Mouse (Mus musculus) embryonic facial prominence, embryonic 14.5 days (tissue): ENCODE measurements at regions not wholly inside any gene's neighbourhood (a gene's known extent, or its start where the extent isn't known, plus 50 kb on each side); places are given as distances from the start of the nearest gene placed in this dataset.
"Not testable (repeated sequence)": the region's sequence is repeated elsewhere in the genome, so short reads cannot be mapped to it uniquely, and the experiment has no call there.

Experiments
- ATAC-seq: fragments of 200-750 bp; cut with Nextera tagmentation; 2 replicates; pipeline ENCODE4 v1.8.0; 2017; ENCODE audit warnings: low read depth, moderate number of reproducible peaks, moderate TSS enrichment
- DNase-seq: peaks from one replicate; pipeline ENCODE4 v3.0.0-alpha.2; 2015; ENCODE audit warnings: low spot score
- H3K27ac ChIP-seq: fragments of 300-500 bp; sonication (generic); replicated peaks from 2 replicates; pipeline ENCODE4 v1.5.1; 2014; ENCODE audit warnings: low read depth, mild to moderate bottlenecking, low read length, moderate library complexity
- H3K27me3 ChIP-seq: fragments of 300-500 bp; sonication (generic); replicated peaks from 2 replicates; pipeline ENCODE4 v1.6.1; 2014; ENCODE audit warnings: low read length; ENCODE audit not compliant: control insufficient read depth, insufficient read depth
- H3K36me3 ChIP-seq: fragments of 300-500 bp; sonication (generic); 2 replicates; pipeline ENCODE4 v1.6.1; 2014; ENCODE audit warnings: low read length, mixed read lengths; ENCODE audit not compliant: control insufficient read depth, insufficient read depth
- H3K4me1 ChIP-seq: fragments of 300-500 bp; sonication (generic); 2 replicates; pipeline ENCODE4 v1.6.1; 2014; ENCODE audit warnings: antibody characterized with exemption, low read length; ENCODE audit not compliant: control insufficient read depth, insufficient read depth
- H3K4me2 ChIP-seq: fragments of 300-500 bp; sonication (generic); 2 replicates; pipeline ENCODE4 v1.6.1; 2014; ENCODE audit warnings: low read depth, mild to moderate bottlenecking, low read length, moderate library complexity, mixed read lengths
- H3K4me3 ChIP-seq: fragments of 300-500 bp; sonication (generic); 2 replicates; pipeline ENCODE4 v1.5.1; 2014; ENCODE audit warnings: low read depth, mild to moderate bottlenecking, low read length
- H3K9ac ChIP-seq: fragments of 300-500 bp; sonication (generic); 2 replicates; pipeline ENCODE4 v1.6.1; 2014; ENCODE audit warnings: low read depth, mild to moderate bottlenecking, low read length, moderate library complexity, mixed read lengths
- H3K9me3 ChIP-seq: fragments of 300-500 bp; sonication (generic); 2 replicates; pipeline ENCODE4 v1.6.1; 2016; ENCODE audit warnings: low read length; ENCODE audit not compliant: control insufficient read depth
- WGBS: fragments of 180-500 bp; shearing (Covaris S2); extraction: QIAGEN DNeasy Blood & Tissue Kit; methylation state at CpG from one replicate; pipeline ENCODE4 v1.1.7; 2014; 5-methylcytosine and 5-hydroxymethylcytosine counted together

DNA sequence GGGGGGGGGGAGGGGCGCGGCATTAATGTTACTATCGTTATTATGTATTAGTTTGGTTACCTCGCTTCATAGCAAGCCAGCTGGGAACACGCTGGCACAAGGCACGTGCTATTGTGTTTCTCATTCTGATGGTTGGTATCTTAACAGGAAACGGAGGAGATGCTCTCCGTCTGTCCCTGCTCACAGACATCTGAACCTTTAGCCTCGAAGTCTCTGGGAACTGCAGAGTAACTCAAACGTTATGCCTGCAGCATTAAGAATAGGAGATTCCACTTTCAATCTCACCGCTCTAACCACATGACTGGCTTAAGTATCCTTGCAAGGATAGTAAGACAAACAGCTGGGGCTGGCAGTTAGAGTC is 80.0 kb downstream of the Nfkbiz start:
- no peaks in the 10 kb centered on the region; the same call in 1 of the 2 replicates for H3K4me1 ChIP-seq
- no peak overlapping the region for H3K9ac ChIP-seq
- H3K4me2 ChIP-seq: peak overlapping the region; percentile 18; the same call in 1 of the 2 replicates
- no peaks in the 10 kb centered on the region for H3K9me3 ChIP-seq
- H3K4me3 ChIP-seq: no peak overlapping the region
- no peak for DNase-seq
- ATAC-seq: no peak
- 47% methylated on average over 11 of the region's 11 CpGs for WGBS
- H3K27me3 ChIP-seq: no peaks in the 10 kb centered on the region
- H3K27ac ChIP-seq: no peak overlapping the region
- H3K36me3 ChIP-seq: no peaks in the 10 kb centered on the region

GRCm38 (mm10) chr16:55757952-55758706 is 80.6 kb downstream of the Nfkbiz start:
- Histone ChIP-seq H3K9ac (no peak overlapping the region), H3K4me1 (no peaks in the 10 kb centered on the region; the same call in 1 of the 2 replicates), H3K27ac (no peak overlapping the region; the same call in 1 of the 2 replicates), H3K4me2 (0 out of 2 replicates have a peak overlapping the region, but pooled peaks have one; percentile 18), H3K4me3 (no peak overlapping the region), H3K9me3 (no peaks in the 10 kb centered on the region), H3K36me3 (no peaks in the 10 kb centered on the region), H3K27me3 (no peaks in the 10 kb centered on the region)
- ATAC-seq: 0 out of 2 replicates have a peak, but pooled peaks have one; percentile 55
- DNase-seq: peak; percentile 24
- WGBS: 34% methylated on average over 5 of the region's 5 CpGs

- WGBS: 84% methylated on average over 3 of the region's 3 CpGs
Measured at GRCm38 (mm10) chr16:55757422-55757815, 81.3 kb downstream of the Nfkbiz start.

DNA sequence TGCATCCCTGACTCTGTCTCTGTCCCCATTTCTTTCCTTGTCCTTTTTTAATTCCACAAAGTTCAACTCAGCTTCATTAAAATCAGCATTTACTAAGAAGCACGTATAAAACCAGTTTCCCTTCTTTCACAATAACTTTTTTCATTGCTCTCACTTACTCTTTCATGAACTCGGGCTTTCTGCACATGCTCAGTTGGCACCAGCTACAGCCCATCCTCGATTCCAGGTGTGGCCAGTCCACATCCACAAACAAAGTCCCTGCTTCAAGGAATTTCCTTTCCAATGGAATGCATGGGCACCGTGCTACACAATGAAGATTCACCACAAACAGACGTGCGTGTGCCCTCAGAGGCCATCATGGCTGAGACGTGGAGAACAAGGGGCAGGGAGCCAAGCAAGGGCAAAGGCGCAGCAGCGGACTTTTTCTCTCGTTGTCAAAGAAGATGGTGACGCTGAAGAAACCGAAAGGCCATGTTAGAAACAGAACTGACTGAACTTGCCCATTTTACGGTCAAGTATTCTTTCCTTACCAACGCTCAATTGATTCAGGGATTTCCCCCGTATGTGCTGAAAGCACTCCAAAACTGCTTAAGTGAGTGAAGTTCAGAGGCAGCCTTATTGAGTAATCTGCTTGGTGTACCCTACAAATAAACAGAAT is 81.8 kb downstream of the Nfkbiz start:
- no peak for DNase-seq
- Histone ChIP-seq H3K9ac (no peak overlapping the region), H3K27me3 (no peaks in the 10 kb centered on the region), H3K9me3 (no peaks in the 10 kb centered on the region), H3K4me1 (no peaks in the 10 kb centered on the region; the same call in 1 of the 2 replicates), H3K4me3 (no peak overlapping the region), H3K27ac (no peak overlapping the region), H3K36me3 (no peaks in the 10 kb centered on the region), H3K4me2 (no peak overlapping the region)
- 85% methylated on average over 15 of the region's 15 CpGs for WGBS
- no peak for ATAC-seq

More at GRCm38 (mm10) chr16:55757422-55757815, 81.3 kb downstream of the Nfkbiz start:
- H3K27ac ChIP-seq, H3K9ac ChIP-seq, H3K36me3 ChIP-seq, H3K4me3 ChIP-seq, H3K4me2 ChIP-seq, DNase-seq, ATAC-seq, H3K4me1 ChIP-seq, H3K9me3 ChIP-seq, H3K27me3 ChIP-seq: not testable (repeated sequence)

- DNase-seq (no peak), ATAC-seq (no peak)
- Histone ChIP-seq H3K4me2 (no peak overlapping the region), H3K9ac (no peak overlapping the region), H3K36me3 (no peaks in the 10 kb centered on the region), H3K27ac (no peak overlapping the region), H3K4me1 (no peaks in the 10 kb centered on the region; the same call in 1 of the 2 replicates), H3K9me3 (no peaks in the 10 kb centered on the region), H3K27me3 (no peaks in the 10 kb centered on the region), H3K4me3 (no peak overlapping the region)
- 67% methylated on average over 6 of the region's 6 CpGs for WGBS
Measured at GRCm38 (mm10) chr16:55755309-55755832, 83.3 kb downstream of the Nfkbiz start.

DNA sequence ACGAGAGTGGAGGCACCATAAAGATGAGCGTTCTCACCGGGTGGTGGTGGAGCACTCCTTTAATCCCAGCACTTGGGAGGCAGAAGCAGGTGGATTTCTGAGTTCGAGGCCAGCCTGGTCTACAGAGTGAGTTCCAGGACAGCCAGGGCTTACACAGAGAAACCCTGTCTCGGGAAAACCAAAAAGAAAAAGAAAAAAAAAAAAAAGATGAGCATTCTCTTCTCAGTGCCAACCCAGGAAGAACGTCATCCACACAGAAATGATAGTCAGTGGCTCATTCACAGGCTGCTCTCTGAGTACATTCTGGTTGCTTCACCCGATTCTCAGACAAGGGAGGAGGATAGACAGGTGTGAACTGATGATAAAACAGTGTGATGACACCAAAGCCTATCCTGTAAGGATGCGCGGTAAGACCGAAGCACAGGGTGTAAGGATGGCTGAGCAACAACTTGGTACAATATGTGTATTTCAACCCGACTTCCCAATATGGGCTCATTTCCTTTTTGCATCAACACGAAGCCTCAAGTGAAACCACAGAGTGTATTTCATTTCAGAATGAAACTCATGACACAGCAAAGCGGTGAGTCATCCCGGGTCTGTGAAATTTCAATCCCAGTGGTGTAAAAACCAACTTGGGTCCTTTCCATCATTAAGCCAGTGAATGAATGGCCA is 84.5 kb downstream of the Nfkbiz start:
- no peaks in the 10 kb centered on the region; the same call in 1 of the 2 replicates for H3K4me1 ChIP-seq
- H3K27me3 ChIP-seq: no peaks in the 10 kb centered on the region
- H3K36me3 ChIP-seq: no peaks in the 10 kb centered on the region
- peak; percentile 21 for DNase-seq
- ATAC-seq: no peak
- H3K4me3 ChIP-seq: no peak overlapping the region
- H3K9ac ChIP-seq: no peak overlapping the region
- no peaks in the 10 kb centered on the region for H3K9me3 ChIP-seq
- no peak overlapping the region for H3K27ac ChIP-seq
- whole genome bisulfite sequencing: 83% methylated on average over 14 of the region's 14 CpGs
- no peak overlapping the region for H3K4me2 ChIP-seq

GRCm38 (mm10) chr16:55753380-55753779 is 85.3 kb downstream of the Nfkbiz start:
- no peak overlapping the region for H3K27ac ChIP-seq
- no peaks in the 10 kb centered on the region; the same call in 1 of the 2 replicates for H3K4me1 ChIP-seq
- no peaks in the 10 kb centered on the region for H3K9me3 ChIP-seq
- H3K27me3 ChIP-seq: no peaks in the 10 kb centered on the region
- no peak overlapping the region for H3K9ac ChIP-seq
- ATAC-seq: no peak
- WGBS: 78% methylated on average over 4 of the region's 4 CpGs
- H3K4me3 ChIP-seq: no peak overlapping the region
- no peak for DNase-seq
- no peaks in the 10 kb centered on the region for H3K36me3 ChIP-seq
- H3K4me2 ChIP-seq: no peak overlapping the region

DNA sequence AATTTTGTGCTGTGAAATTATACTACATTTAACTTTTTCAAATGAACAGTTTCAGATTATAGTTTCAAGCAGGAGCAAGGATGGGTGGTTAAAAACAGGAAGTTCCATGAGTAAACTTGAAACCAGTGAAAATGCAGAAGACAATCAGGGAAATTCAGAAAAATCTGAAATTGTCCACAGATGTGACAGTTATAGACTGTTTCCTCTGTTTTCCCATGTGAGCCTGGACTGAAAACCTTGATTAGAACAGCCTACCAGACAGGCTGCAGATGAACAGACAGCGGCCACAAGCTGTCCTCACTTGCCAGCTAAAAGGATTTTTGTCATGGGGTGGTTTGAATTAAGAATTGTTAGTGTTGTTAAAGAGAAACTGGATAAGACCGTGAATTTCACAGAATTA is 91.4 kb downstream of the Nfkbiz start:
- Histone ChIP-seq H3K9ac (no peak overlapping the region), H3K4me1 (no peaks in the 10 kb centered on the region), H3K36me3 (no peaks in the 10 kb centered on the region), H3K4me3 (no peak overlapping the region), H3K4me2 (no peak overlapping the region), H3K9me3 (no peaks in the 10 kb centered on the region), H3K27ac (0 out of 2 replicates have a peak overlapping the region, but pooled peaks have one; percentile 10), H3K27me3 (no peaks in the 10 kb centered on the region)
- WGBS: 35% methylated on average over 2 of the region's 2 CpGs
- ATAC-seq (no peak), DNase-seq (peak; percentile 81)
